Mouse (Mus musculus) cerebellum, postnatal 36 days (tissue): ENCODE measurements at regions not wholly inside any gene's neighbourhood (a gene's known extent, or its start where the extent isn't known, plus 50 kb on each side); places are given as distances from the start of the nearest gene placed in this dataset.

ENCODE experiments used
- DNase-seq, 2 experiments: peaks; one replicate each; pipeline ENCODE4 v3.0.0; 2021 to 2022; ENCODE audit warnings: mixed read lengths in 2 of 2

GRCm38 (mm10) chr8:30952818-30953217, 2475.7 kb upstream of the 5930422O12Rik start:
- DNase-seq: no peak

DNA sequence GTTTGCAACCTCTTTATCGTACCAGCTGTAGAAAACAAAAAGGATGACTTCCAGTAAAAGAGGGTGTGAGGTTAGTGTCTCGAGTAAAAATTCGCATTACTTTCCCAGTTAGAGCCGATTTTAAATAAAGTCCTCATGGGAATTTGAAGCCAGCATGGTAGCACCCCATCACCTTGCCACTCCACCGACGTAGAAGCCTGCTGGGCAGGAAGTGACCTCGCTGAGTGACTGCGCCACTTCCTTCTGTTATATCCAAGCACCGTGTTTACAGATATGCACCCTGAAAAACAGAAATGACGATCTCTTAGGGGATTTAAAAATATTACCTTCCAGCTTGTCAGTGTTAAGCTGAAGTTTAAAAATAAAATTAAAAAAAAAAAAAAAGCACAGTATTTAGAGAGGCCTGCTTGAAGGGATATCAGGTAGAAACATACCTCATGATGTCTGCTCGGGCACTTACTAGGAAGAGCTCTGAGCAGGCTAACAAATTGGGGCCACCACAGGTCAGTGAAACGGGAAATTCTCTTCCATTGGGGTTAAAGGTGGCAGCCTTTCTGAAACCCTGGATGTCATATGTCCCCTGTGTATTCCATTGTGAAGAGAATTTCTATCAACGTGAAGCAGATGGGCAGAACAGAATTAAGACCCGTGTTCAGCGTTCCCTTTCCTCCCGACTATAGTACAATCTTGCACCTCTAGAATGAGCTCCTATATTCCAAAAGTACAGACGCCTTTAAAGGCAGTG, 2468.9 kb upstream of the 5930422O12Rik start:
- no peak for DNase-seq

- no peak for DNase-seq
Observed at GRCm38 (mm10) chr8:30960486-30960885, 2468.0 kb upstream of the 5930422O12Rik start.

GRCm38 (mm10) chr8:30962207-30962606, 2466.3 kb upstream of the 5930422O12Rik start:
- no peak for DNase-seq

GRCm38 (mm10) chr8:30982814-30983213, 2445.7 kb upstream of the 5930422O12Rik start:
- no peak for DNase-seq

DNA sequence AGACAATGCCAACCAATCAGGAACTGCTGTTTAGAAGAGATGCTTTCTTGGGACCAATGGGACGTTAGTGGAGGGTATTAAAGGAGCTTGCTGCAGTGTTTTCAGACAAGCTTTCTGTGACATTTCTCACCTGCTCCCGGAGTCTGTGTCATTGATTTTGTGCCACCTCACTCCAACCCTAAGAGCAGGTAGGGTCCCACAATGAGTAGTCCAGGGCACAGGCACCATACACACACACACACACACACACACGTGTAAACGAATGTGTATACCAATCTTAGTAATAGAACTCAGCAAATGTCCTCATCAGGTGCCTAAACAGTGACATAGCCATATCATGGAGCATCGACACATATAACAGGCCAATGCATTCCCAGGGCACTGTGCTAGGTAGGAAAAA, 2440.5 kb upstream of the 5930422O12Rik start:
- no peak for DNase-seq

DNA sequence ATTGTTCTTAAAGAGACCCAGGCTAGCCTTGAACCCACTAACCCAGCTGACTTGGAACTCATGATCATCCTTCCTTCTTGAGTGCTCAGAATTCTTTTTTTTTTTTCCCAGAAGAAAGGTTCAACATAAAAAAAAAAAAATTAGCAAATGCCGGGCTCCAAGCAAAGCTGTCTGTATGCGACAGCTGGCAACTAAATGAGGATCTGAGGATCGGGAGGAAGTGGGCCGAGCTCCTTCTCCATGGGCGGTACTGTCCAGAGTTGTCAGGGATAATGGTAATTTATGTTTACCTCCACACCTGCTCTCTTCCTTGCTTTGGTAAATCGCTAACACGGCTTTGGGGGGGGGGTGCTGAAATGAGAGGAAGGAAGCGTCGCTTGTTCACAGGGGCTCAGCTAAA, 2429.9 kb upstream of the 5930422O12Rik start:
- DNase-seq: no peak

DNA sequence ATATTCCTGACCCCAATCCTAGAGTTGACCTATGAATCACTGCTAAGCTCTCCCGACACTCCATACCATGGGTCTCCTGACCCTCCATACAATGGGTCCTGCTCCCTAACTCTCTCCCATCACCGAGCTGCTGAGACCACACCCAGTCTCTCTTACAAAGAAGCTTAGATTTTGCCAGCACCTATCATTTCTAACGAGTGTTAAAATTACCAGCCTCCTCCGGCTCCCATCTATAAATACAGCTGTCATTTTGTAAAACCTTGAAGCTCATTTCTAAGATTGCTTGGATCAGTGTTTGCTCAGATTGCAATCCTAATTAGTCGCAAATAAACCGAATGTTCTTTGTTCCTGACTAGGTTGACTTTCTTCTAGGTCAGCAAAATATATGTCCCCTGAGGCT, 2428.4 kb upstream of the 5930422O12Rik start:
- no peak for DNase-seq

DNA sequence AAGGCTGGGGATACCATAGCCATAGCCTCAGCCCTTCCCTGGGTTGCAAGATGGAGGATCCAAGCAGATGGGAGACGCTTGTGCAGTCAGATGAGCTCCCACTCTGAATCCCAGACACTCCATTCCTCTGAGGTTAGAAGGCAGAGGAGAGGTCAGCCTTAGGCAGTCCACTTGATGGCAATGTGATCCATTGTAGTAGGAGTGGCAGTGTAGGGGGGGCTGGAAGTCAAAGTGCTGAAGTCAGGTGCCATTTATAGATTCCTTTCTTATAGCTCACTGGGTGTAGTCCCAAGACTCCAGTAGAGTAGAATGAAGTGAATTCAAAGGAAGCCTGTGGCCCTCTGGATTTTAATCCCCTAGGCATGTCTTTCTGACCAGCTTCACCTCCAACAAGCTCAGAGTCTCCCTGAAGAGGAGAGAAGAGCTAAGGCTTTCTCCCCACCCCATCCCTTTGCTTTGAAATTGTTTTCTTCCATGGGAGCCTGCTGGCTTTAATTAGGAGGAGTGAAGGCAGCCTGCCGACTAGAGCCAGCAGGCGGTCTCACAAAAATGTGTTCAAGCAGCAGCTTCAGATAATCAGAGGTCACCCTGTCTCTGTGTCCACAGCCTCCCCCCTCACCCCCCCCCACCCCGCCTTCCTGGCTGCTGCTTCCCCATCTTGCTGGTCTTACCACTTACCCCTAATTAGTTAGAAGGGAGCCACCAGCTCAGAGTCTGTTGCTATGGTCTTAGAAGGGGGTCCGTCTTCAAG, 2426.4 kb upstream of the 5930422O12Rik start:
- no peak for DNase-seq

GRCm38 (mm10) chr8:31008309-31008708, 2420.2 kb upstream of the 5930422O12Rik start:
- DNase-seq: no peak

DNA sequence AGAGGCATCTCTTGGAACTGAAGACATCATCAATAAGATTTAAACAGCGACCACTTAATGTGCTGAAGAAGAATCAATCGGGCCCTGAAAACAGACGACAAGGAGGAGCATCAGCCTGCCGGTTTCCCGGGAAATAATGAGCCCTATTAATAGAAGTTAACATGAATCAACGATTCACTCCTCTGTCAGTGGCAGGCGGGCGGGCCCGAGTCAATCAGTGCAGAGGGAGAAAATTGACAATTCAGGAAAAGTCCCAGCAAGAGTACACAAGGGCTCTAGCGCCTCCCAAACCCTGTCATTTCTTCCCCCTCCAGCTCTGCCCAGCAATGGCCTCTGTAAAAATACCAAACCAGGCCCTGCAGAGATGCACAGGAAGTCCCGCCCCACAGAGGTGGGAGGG, 2416.4 kb upstream of the 5930422O12Rik start:
- no peak for DNase-seq

- DNase-seq: peak; percentile 73 to 78
Observed at GRCm38 (mm10) chr8:31031721-31032591, 2396.6 kb upstream of the 5930422O12Rik start.

- DNase-seq: peak; percentile 88 to 95
Observed at GRCm38 (mm10) chr8:31033281-31033680, 2395.2 kb upstream of the 5930422O12Rik start.

- no peak for DNase-seq
Observed at GRCm38 (mm10) chr8:31036892-31037291, 2391.6 kb upstream of the 5930422O12Rik start.
